Mouse (Mus musculus): ENCODE data around the gene Kmt5a. TPM values are rescaled to one million over a fixed set of nuclear protein-coding genes. Genes with fewer than 3 reads are reported as not detected.

Kmt5a gene
- total RNA-seq, 2 experiments from 2014 or later = 60.9 to 74.6 TPM

GRCm38 (mm10) chr5:124503742-124504141 lies 64.0 kb downstream of the Kmt5a start:
- TF ChIP-seq CTCF (IDR thresholded peaks at IDR 0.05) = no peak; the same call in 1 of the 2 replicates
- intact Hi-C loops (cut with DNase I) = loop anchor here (1.0 to 2.0 kb wide), 2 partner anchors 15 to 33 kb away; no protein-coding TSS in a partner anchor
- Histone ChIP-seq H3K27ac (peak overlapping the region; percentile 93), H3K4me3 (no peak overlapping the region)
- DNase-seq (ENCODE audit: extremely low spot score in 1 of 2, low spot score in 2 of 2) = peak; percentile 83 to 93

DNA sequence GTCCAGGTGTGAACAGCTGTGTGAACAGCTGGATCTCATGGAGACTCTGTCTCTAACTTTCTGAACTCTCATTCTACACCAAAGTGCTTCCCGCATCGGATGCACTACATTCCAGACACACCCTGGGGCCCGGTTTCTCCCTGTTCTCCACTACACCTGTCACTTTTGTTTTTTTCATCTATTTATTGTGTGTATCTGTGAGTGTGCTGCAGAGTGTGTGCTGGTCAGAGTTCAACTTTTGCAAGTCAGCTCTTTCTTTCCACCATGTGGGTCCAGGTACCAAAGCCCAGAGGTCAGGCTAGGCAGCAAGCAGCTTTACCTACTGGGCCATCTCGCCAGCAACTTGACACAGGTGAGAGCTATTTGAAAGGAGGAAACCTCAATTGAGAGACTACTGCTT lies 65.5 kb downstream of the Kmt5a start:
- peak overlapping the region; percentile 5; the same call in 1 of the 2 replicates for H3K27ac ChIP-seq
- intact Hi-C loops (cut with DNase I) = no loop called here
- no peak for DNase-seq (ENCODE audit: extremely low spot score in 1 of 2, low spot score in 2 of 2)
- no peak for TF ChIP-seq CTCF (IDR thresholded peaks at IDR 0.05)
- no peak overlapping the region for H3K4me3 ChIP-seq

DNA sequence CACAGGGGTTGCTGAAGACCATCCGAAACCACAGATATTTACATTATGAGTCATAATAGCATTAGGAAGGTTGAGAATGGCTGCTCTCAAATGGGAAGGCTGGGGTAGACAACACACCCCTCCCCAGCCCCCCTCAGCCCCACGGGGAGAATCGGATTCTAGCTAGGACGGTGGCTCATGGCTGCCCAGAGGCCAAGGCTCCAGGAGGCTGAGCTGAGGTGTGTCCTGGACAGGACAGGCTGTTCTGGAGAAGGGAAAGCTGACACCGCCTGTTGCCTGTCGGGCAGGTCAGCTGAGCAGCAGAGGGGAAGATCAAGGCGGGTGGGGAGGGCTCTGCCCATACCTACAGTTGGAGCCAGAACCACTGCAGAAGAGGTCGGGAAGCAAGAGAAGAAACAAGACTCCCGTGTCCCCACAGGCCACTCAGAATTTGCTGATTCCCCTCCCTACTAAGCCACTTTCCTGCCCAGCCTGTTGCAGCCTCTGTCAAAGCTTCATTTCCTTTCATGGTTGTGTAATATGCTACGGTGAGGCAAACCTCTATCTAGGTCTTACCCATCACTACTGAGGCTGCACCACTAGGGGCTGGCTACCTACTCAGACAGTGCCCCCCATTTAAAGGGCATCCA lies 67.1 kb downstream of the Kmt5a start:
- H3K27ac ChIP-seq = peak overlapping the region; percentile 60
- DNase-seq (ENCODE audit: extremely low spot score in 1 of 2, low spot score in 2 of 2) = no peak
- intact Hi-C loops (cut with DNase I) = no loop called here
- no peak overlapping the region for H3K4me3 ChIP-seq
- TF ChIP-seq CTCF (IDR thresholded peaks at IDR 0.05) = no peak; the same call in 1 of the 2 replicates

DNA sequence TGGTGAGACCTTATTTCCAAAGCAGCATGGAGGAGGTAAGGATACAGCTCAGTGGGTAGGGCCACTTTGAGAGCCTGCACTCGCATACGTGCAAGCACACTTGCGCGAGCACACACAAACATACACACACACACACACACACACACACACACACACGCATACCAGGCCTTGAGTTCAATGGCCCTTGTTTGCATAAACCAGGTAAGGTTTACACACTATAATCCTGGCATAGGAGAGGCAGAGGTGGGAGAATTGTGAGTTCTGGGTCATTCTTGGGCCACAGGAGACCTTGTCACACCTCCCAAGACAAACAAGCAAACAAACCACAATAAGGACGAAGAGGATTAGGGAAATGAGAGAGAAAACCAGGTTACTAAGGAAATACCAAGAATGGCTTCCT lies 69.5 kb downstream of the Kmt5a start:
- no peak for DNase-seq (ENCODE audit: extremely low spot score in 1 of 2, low spot score in 2 of 2)
- TF ChIP-seq CTCF (IDR thresholded peaks at IDR 0.05) = no peak
- intact Hi-C loops (cut with DNase I) = no loop called here
- H3K4me3 ChIP-seq = no peak overlapping the region
- H3K27ac ChIP-seq = no peak overlapping the region

DNA sequence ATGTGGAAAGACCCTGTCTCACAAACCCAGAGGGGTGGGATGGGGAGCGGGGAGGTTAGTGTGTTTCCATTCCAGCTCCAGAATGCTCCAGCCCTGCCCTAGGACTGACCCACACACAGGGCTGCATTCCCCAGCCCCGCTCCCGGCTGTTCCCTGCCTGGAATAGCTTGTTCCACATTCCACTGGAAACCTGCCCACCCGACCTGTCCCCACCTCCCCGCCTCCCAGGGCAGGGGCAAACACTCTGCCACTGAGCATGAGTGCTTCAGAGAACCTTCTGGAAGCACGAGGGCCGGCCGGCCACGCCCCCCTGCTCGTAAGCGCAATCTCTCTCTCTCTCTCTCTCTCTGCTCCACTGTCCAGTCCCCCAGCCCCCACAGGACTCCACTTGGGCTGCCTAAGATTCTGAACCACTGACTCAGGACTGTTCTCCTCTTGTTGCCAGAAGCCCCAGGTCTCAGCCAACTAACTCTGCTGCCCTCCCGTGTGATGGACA lies 70.1 kb downstream of the Kmt5a start:
- DNase-seq (ENCODE audit: extremely low spot score in 1 of 2, low spot score in 2 of 2) = no peak
- peak overlapping the region; percentile 47 for H3K27ac ChIP-seq
- no peak for TF ChIP-seq CTCF (IDR thresholded peaks at IDR 0.05)
- no peak overlapping the region for H3K4me3 ChIP-seq
- intact Hi-C loops (cut with DNase I) = no loop called here

GRCm38 (mm10) chr5:124510536-124511050 lies 70.9 kb downstream of the Kmt5a start:
- no peak overlapping the region for H3K4me3 ChIP-seq
- intact Hi-C loops (cut with DNase I) = no loop called here
- H3K27ac ChIP-seq = peak overlapping the region; percentile 47; the same call in 1 of the 2 replicates
- no peak for DNase-seq (ENCODE audit: extremely low spot score in 1 of 2, low spot score in 2 of 2)
- no peak for TF ChIP-seq CTCF (IDR thresholded peaks at IDR 0.05)

Small RNAs within 50 kb of the gene (microRNA-seq; reads per million reads assigned to microRNA genes)
- 0.48 to 0.97 reads per million in 2 experiments for gene Gm27486

Other genes starting within 250 kb of the Kmt5a start
- 100 to 1,000 TPM; 317 to 336 TPM for gene Pitpnm2, start 190.2 kb upstream of the Kmt5a start, total RNA-seq (2021)
- 10 to 100 TPM; 20.9 to 23.1 TPM for gene Mphosph9, start 112.0 kb upstream of the Kmt5a start, total RNA-seq (2021)
- gene 2810006K23Rik, start 111.8 kb upstream of the Kmt5a start, total RNA-seq (2021) = 10 to 100 TPM; 13.2 to 13.6 TPM
- 100 to 1,000 TPM; 163 to 170 TPM for gene Cdk2ap1, start 76.8 kb upstream of the Kmt5a start, total RNA-seq (2021)
- 100 to 1,000 TPM; 180 to 185 TPM for gene Sbno1, start 13.9 kb upstream of the Kmt5a start, total RNA-seq (2021)
- 10 to 100 TPM; 17.9 to 21.0 TPM for gene Rilpl2, start 38.4 kb downstream of the Kmt5a start, total RNA-seq (2021)
- gene Snrnp35, start 43.2 kb downstream of the Kmt5a start, total RNA-seq (2021) = 10 to 100 TPM; 19.9 to 20.8 TPM
- 10 to 100 TPM; 84.6 to 84.8 TPM for gene Rilpl1, start 91.5 kb downstream of the Kmt5a start, total RNA-seq (2021)
- 10 to 100 TPM; 95.4 to 98.9 TPM for gene Tmed2, start 100.8 kb downstream of the Kmt5a start, total RNA-seq (2021)
- 10 to 100 TPM; 25.8 to 28.3 TPM for gene Ddx55, start 112.9 kb downstream of the Kmt5a start, total RNA-seq (2021)
- gene Eif2b1, start 139.2 kb downstream of the Kmt5a start, total RNA-seq (2021) = 10 to 100 TPM; 35.1 to 37.7 TPM
- gene Gtf2h3, start 139.2 kb downstream of the Kmt5a start, total RNA-seq (2021) = 10 to 100 TPM; 26.6 to 28.6 TPM
- gene Atp6v0a2, start 188.6 kb downstream of the Kmt5a start, total RNA-seq (2021) = 10 to 100 TPM; 59.2 to 71.4 TPM